Mouse (Mus musculus) heart, embryonic 13.5 days (tissue): Measurements from ENCODE around the gene Llgl2. TPM values are rescaled to one million over a fixed set of nuclear protein-coding genes. Genes with fewer than 3 reads are reported as not detected.

Source experiments
- ATAC-seq: fragments of 200-750 bp; cut with Nextera tagmentation; 2 replicates; pipeline ENCODE4 v1.8.0; 2017; ENCODE audit warnings: moderate TSS enrichment; ENCODE audit not compliant: insufficient number of reproducible peaks, low FRiP score, low TSS enrichment; ENCODE audit errors: extremely low read depth
- H3K27ac ChIP-seq: fragments of 300-500 bp; sonication (generic); replicated peaks from 2 replicates; pipeline ENCODE4 v1.5.1; 2015; ENCODE audit warnings: moderate library complexity, mild to moderate bottlenecking, inconsistent platforms
- H3K27me3 ChIP-seq: fragments of 300-500 bp; sonication (generic); replicated peaks from 2 replicates; pipeline ENCODE4 v1.6.1; 2015; ENCODE audit warnings: mild to moderate bottlenecking, inconsistent platforms
- H3K36me3 ChIP-seq: fragments of 300-500 bp; sonication (generic); 2 replicates; pipeline ENCODE4 v1.6.1; 2015; ENCODE audit warnings: mild to moderate bottlenecking, inconsistent platforms
- H3K4me1 ChIP-seq: fragments of 300-500 bp; sonication (generic); 2 replicates; pipeline ENCODE4 v1.6.1; 2015; ENCODE audit warnings: inconsistent platforms
- H3K4me2 ChIP-seq: fragments of 300-500 bp; sonication (generic); 2 replicates; pipeline ENCODE4 v1.6.1; 2015; ENCODE audit warnings: inconsistent platforms, mild to moderate bottlenecking, moderate library complexity
- H3K4me3 ChIP-seq: fragments of 300-500 bp; sonication (generic); 2 replicates; pipeline ENCODE4 v1.5.1; 2015; ENCODE audit warnings: moderate library complexity, mild to moderate bottlenecking, inconsistent platforms
- H3K9ac ChIP-seq: fragments of 300-500 bp; sonication (generic); 2 replicates; pipeline ENCODE4 v1.6.1; 2015; ENCODE audit warnings: inconsistent platforms, mild to moderate bottlenecking, moderate library complexity
- H3K9me3 ChIP-seq: fragments of 300-500 bp; sonication (generic); 2 replicates; pipeline ENCODE4 v1.6.1; 2016; ENCODE audit warnings: inconsistent platforms
- WGBS: fragments of 180-500 bp; shearing (Covaris S2); methylation state at CpG from one replicate; pipeline ENCODE4 v1.1.7; 2015; ENCODE audit warnings: mixed read lengths; 5-methylcytosine and 5-hydroxymethylcytosine counted together
- polyA plus RNA-seq: library from polyadenylated mRNA; unstranded; fragments of >200 nt; fragmentation: Nextera tagmentation; extraction: Ambion mirVana; gene quantifications from 2 replicates; pipeline ENCODE4 v1.2.1, GENCODE M21; 2015

Gene Llgl2
- 18.9 and 19.0 TPM in 2 replicates for polyA plus RNA-seq

GRCm38 (mm10) chr11:115823774-115824740 is at the start of gene Llgl2:
Llgl2 (plus strand) TSS chr11:115824049.
- H3K9me3 ChIP-seq, result no peaks in the 10 kb centered on the region
- H3K4me2 ChIP-seq, result peak within 1 kb of the TSS; percentile 99
- 0 out of 2 replicates have a peak, but pooled peaks cover 4% of the 10 kb centered on the region for H3K27me3 ChIP-seq
- under 1% methylated on average over 86 of the region's 87 CpGs for WGBS
- peak within 1 kb of the TSS; percentile 88 for H3K9ac ChIP-seq
- peak within 1 kb of the TSS; percentile 88 for H3K4me3 ChIP-seq
- ATAC-seq, result peak; percentile 92
- peak within 1 kb of the TSS; percentile 22; the same call in 1 of the 2 replicates for H3K27ac ChIP-seq
- H3K36me3 ChIP-seq, result peaks cover 39% of the 10 kb centered on the region
- H3K4me1 ChIP-seq, result peaks cover 38% of the 10 kb centered on the region

- Histone ChIP-seq H3K9me3 (no peaks in the 10 kb centered on the region), H3K36me3 (peaks cover 22% of the 10 kb centered on the region), H3K9ac (0 out of 2 replicates have a peak overlapping the region, but pooled peaks have one; percentile 24), H3K4me2 (no peak overlapping the region), H3K27me3 (no peaks in the 10 kb centered on the region), H3K4me1 (peaks cover 66% of the 10 kb centered on the region), H3K27ac (0 out of 2 replicates have a peak overlapping the region, but pooled peaks have one; percentile 4), H3K4me3 (no peak overlapping the region)
- no peak for ATAC-seq
- 48% methylated on average over 4 of the region's 4 CpGs for WGBS
Measured at GRCm38 (mm10) chr11:115774653-115775052, 49.2 kb upstream of the Llgl2 start.

GRCm38 (mm10) chr11:115775821-115776665 is 47.8 kb upstream of the Llgl2 start:
- no peaks in the 10 kb centered on the region for H3K27me3 ChIP-seq
- ATAC-seq, result no peak
- peaks cover 24% of the 10 kb centered on the region for H3K36me3 ChIP-seq
- WGBS, result 41% methylated on average over 18 of the region's 18 CpGs
- H3K4me3 ChIP-seq, result no peak overlapping the region
- H3K9ac ChIP-seq, result peak overlapping the region; percentile 64
- H3K9me3 ChIP-seq, result no peaks in the 10 kb centered on the region
- H3K4me1 ChIP-seq, result peaks cover 66% of the 10 kb centered on the region
- peak overlapping the region; percentile 98 for H3K27ac ChIP-seq
- peak overlapping the region; percentile 44 for H3K4me2 ChIP-seq

- H3K4me3 ChIP-seq, result no peak overlapping the region
Measured at GRCm38 (mm10) chr11:115776954-115777353, 46.9 kb upstream of the Llgl2 start.

GRCm38 (mm10) chr11:115777487-115778335 is 46.1 kb upstream of the Llgl2 start:
- Histone ChIP-seq H3K4me2 (no peak overlapping the region), H3K27ac (peak overlapping the region; percentile 98), H3K36me3 (peaks cover 31% of the 10 kb centered on the region), H3K27me3 (no peaks in the 10 kb centered on the region), H3K9me3 (no peaks in the 10 kb centered on the region), H3K4me3 (no peak overlapping the region), H3K9ac (peak overlapping the region; percentile 64), H3K4me1 (peaks cover 73% of the 10 kb centered on the region)
- ATAC-seq, result no peak
- 87% methylated on average over 17 of the region's 17 CpGs for whole genome bisulfite sequencing

More at GRCm38 (mm10) chr11:115776954-115777353, 46.9 kb upstream of the Llgl2 start:
- WGBS, result 68% methylated on average over 9 of the region's 9 CpGs
- H3K36me3 ChIP-seq, result peaks cover 33% of the 10 kb centered on the region
- peak overlapping the region; percentile 64 for H3K9ac ChIP-seq
- peak overlapping the region; percentile 98 for H3K27ac ChIP-seq
- H3K4me1 ChIP-seq, result peaks cover 73% of the 10 kb centered on the region
- no peaks in the 10 kb centered on the region for H3K9me3 ChIP-seq
- peak overlapping the region; percentile 44; the same call in 1 of the 2 replicates for H3K4me2 ChIP-seq
- no peak for ATAC-seq
- H3K27me3 ChIP-seq, result no peaks in the 10 kb centered on the region

- Histone ChIP-seq H3K36me3 (peaks cover 25% of the 10 kb centered on the region), H3K27ac (peak overlapping the region; percentile 98), H3K9ac (peak overlapping the region; percentile 74), H3K4me2 (peak overlapping the region; percentile 64), H3K9me3 (no peaks in the 10 kb centered on the region), H3K4me3 (peak overlapping the region; percentile 17), H3K4me1 (peaks cover 77% of the 10 kb centered on the region), H3K27me3 (no peaks in the 10 kb centered on the region)
- ATAC-seq, result peak; percentile 83
- 2% methylated on average over 9 of the region's 9 CpGs for WGBS
Measured at GRCm38 (mm10) chr11:115779038-115779571, 44.7 kb upstream of the Llgl2 start.

GRCm38 (mm10) chr11:115780141-115781070 is 43.4 kb upstream of the Llgl2 start:
- peak overlapping the region; percentile 64 for H3K4me2 ChIP-seq
- H3K9me3 ChIP-seq, result no peaks in the 10 kb centered on the region
- peak overlapping the region; percentile 98 for H3K27ac ChIP-seq
- WGBS, result 20% methylated on average over 20 of the region's 20 CpGs
- no peak overlapping the region for H3K4me3 ChIP-seq
- peaks cover 31% of the 10 kb centered on the region for H3K36me3 ChIP-seq
- H3K4me1 ChIP-seq, result peaks cover 67% of the 10 kb centered on the region
- no peaks in the 10 kb centered on the region for H3K27me3 ChIP-seq
- H3K9ac ChIP-seq, result peak overlapping the region; percentile 74
- no peak for ATAC-seq

- Histone ChIP-seq H3K36me3 (peaks cover 75% of the 10 kb centered on the region), H3K4me2 (no peak overlapping the region), H3K27me3 (no peaks in the 10 kb centered on the region), H3K9me3 (no peaks in the 10 kb centered on the region), H3K27ac (0 out of 2 replicates have a peak overlapping the region, but pooled peaks have one; percentile 15), H3K4me3 (no peak overlapping the region), H3K9ac (no peak overlapping the region), H3K4me1 (peaks cover 8% of the 10 kb centered on the region)
- ATAC-seq, result no peak
- 73% methylated on average over 6 of the region's 6 CpGs for WGBS
Measured at GRCm38 (mm10) chr11:115786473-115786872, 37.4 kb upstream of the Llgl2 start.

- no peak overlapping the region for H3K4me2 ChIP-seq
- H3K9me3 ChIP-seq, result no peaks in the 10 kb centered on the region
- H3K4me1 ChIP-seq, result no peaks in the 10 kb centered on the region
- peaks cover 94% of the 10 kb centered on the region for H3K36me3 ChIP-seq
- no peak for ATAC-seq
- H3K9ac ChIP-seq, result no peak overlapping the region
- H3K27me3 ChIP-seq, result no peaks in the 10 kb centered on the region
- WGBS, result 90% methylated on average over 7 of the region's 7 CpGs
- no peak overlapping the region for H3K27ac ChIP-seq
- H3K4me3 ChIP-seq, result no peak overlapping the region
Measured at GRCm38 (mm10) chr11:115789787-115790186, 34.1 kb upstream of the Llgl2 start.
